Mouse (Mus musculus) hindbrain, embryonic 14.5 days (tissue): Measurements from ENCODE around the gene Alms1. TPM values are rescaled to one million over a fixed set of nuclear protein-coding genes. Genes with fewer than 3 reads are reported as not detected.
"Not testable (repeated sequence)": the region's sequence is repeated elsewhere in the genome, so short reads cannot be mapped to it uniquely, and the experiment has no call there.

Experiments used
- ATAC-seq: fragments of 200-750 bp; cut with Nextera tagmentation; 2 replicates; pipeline ENCODE4 v1.8.0; 2017; ENCODE audit warnings: moderate number of reproducible peaks, mild to moderate bottlenecking, moderate TSS enrichment, moderate library complexity; ENCODE audit not compliant: low FRiP score
- DNase-seq: peaks from one replicate; pipeline ENCODE4 v3.0.0-alpha.2; 2015; ENCODE audit warnings: low spot score
- H3K27ac ChIP-seq: fragments of 300-500 bp; sonication (generic); 2 replicates; pipeline ENCODE4 v1.5.1; 2014; ENCODE audit warnings: mild to moderate bottlenecking, moderate library complexity
- H3K27me3 ChIP-seq: fragments of 300-500 bp; sonication (generic); 2 replicates; pipeline ENCODE4 v1.6.1; 2014; ENCODE audit warnings: mild to moderate bottlenecking, low read length, mixed read lengths; ENCODE audit not compliant: control insufficient read depth, insufficient read depth
- H3K36me3 ChIP-seq: fragments of 300-500 bp; sonication (generic); replicated peaks from 2 replicates; pipeline ENCODE4 v1.6.1; 2014; ENCODE audit not compliant: control insufficient read depth, insufficient read depth
- H3K4me1 ChIP-seq: fragments of 300-500 bp; sonication (generic); replicated peaks from 2 replicates; pipeline ENCODE4 v1.6.1; 2014; ENCODE audit warnings: antibody characterized with exemption, low read length, mixed read lengths; ENCODE audit not compliant: control insufficient read depth, insufficient read depth
- H3K4me2 ChIP-seq: fragments of 300-500 bp; sonication (generic); replicated peaks from 2 replicates; pipeline ENCODE4 v1.6.1; 2014; ENCODE audit warnings: mild to moderate bottlenecking, moderate library complexity
- H3K4me3 ChIP-seq: fragments of 300-500 bp; sonication (generic); replicated peaks from 2 replicates; pipeline ENCODE4 v1.5.1; 2014; ENCODE audit warnings: mild to moderate bottlenecking, low read length
- H3K9ac ChIP-seq: fragments of 300-500 bp; sonication (generic); 2 replicates; pipeline ENCODE4 v1.6.1; 2014
- H3K9me3 ChIP-seq: fragments of 300-500 bp; sonication (generic); 2 replicates; pipeline ENCODE4 v1.6.1; 2016; ENCODE audit warnings: low read length; ENCODE audit not compliant: control insufficient read depth
- WGBS: fragments of 180-500 bp; shearing (Covaris S2); extraction: QIAGEN DNeasy Blood & Tissue Kit; methylation state at CpG from one replicate; pipeline ENCODE4 v1.1.7; 2014; 5-methylcytosine and 5-hydroxymethylcytosine counted together
- microRNA-seq: library from miRNA; unstranded; fragments of <30 nt; microRNA quantifications from one replicate; pipeline ENCODE4, GENCODE M21; 2016
- polyA plus RNA-seq: library from polyadenylated mRNA; unstranded; fragments of >200 nt; fragmentation: Nextera tagmentation; extraction: Ambion mirVana; gene quantifications from 2 replicates; pipeline ENCODE4 v1.2.1, GENCODE M21; 2014

The Alms1 gene
- polyA plus RNA-seq, 1 experiment from 2014 or later, result 5.6 TPM

GRCm38 (mm10) chr6:85701943-85702342 lies 114.6 kb downstream of the Alms1 start:
- H3K4me1 ChIP-seq, DNase-seq, H3K36me3 ChIP-seq, H3K4me3 ChIP-seq, H3K4me2 ChIP-seq, H3K27ac ChIP-seq, ATAC-seq, H3K9ac ChIP-seq, H3K9me3 ChIP-seq, H3K27me3 ChIP-seq: not testable (repeated sequence)
- WGBS, result 87% methylated on average over 2 of the region's 4 CpGs

GRCm38 (mm10) chr6:85709206-85709605 lies 121.9 kb downstream of the Alms1 start:
- not testable (repeated sequence) for H3K27ac ChIP-seq, H3K9me3 ChIP-seq, H3K4me1 ChIP-seq, DNase-seq, ATAC-seq, H3K36me3 ChIP-seq, H3K9ac ChIP-seq, H3K4me2 ChIP-seq, H3K4me3 ChIP-seq, H3K27me3 ChIP-seq
- 97% methylated on average over 5 of the region's 5 CpGs for WGBS

DNA sequence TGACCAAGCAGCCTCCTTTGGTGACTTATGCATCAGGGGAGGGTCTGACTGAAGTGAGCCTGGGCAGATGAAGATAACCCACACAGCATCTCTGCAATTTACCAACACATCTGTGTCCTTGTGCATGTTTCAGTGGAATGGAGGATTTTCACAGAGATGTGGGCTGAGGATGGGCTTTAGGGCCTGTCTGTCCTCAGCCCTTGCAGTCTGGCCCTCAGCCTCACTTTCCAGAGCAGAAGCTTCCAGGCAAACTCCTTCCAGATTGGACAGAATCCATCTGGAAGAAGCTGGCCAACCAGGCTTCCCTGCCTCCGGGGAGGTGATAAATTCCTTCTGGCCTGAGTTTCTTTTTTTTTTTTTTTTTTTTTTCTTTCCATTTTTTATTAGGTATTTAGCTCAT lies 122.3 kb downstream of the Alms1 start:
- 86% methylated on average over 1 of the region's 1 CpGs for WGBS
- not testable (repeated sequence) for H3K4me3 ChIP-seq, H3K4me1 ChIP-seq, DNase-seq, H3K27me3 ChIP-seq, H3K4me2 ChIP-seq, ATAC-seq, H3K9ac ChIP-seq, H3K36me3 ChIP-seq, H3K9me3 ChIP-seq, H3K27ac ChIP-seq

DNA sequence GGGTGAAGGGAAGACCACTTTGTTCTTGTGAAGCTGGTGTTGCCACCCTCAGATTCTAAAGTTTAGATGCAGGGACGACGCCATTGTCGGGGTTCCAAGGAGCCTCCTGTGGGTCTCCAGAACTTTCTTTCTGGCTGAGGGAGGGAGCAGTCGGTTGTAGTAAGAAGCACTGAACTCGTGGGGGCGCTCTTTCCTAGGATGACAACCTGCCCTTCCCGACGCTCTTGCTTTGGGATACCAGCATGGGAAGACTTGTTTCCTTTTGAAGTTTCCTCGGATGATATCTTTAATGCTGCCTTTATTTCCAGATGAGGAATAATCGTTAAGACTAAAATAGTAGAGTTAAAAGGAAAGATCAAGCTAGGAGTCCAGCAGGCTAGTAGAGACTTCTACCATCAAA lies 125.8 kb downstream of the Alms1 start, which contains the start of gene Nat8f7:
Gene Nat8f7 (minus strand): TSS at position 101 of the 400 bp plus-strand sequence.
- WGBS, result 80% methylated on average over 9 of the region's 10 CpGs
- not testable (repeated sequence) for H3K9me3 ChIP-seq

More for the DNA sequence above, 125.8 kb downstream of the Alms1 start, which contains the start of gene Nat8f7:
- not testable (repeated sequence) for H3K4me1 ChIP-seq, H3K36me3 ChIP-seq, H3K9ac ChIP-seq, H3K4me2 ChIP-seq, H3K27ac ChIP-seq, H3K27me3 ChIP-seq, H3K4me3 ChIP-seq, DNase-seq, ATAC-seq

Small RNA genes within 50 kb of the gene (microRNA-seq; reads per million reads assigned to microRNA genes)
- not detected for gene Gm27317

Other genes with a start within 250 kb of the Alms1 start
- gene Rab11fip5, start 212.9 kb upstream of the Alms1 start, polyA plus RNA-seq, result 21.3 and 24.6 TPM in 2 replicates
- not detected in 2 replicates for gene Noto, start 163.6 kb upstream of the Alms1 start, polyA plus RNA-seq
- gene Smyd5, start 155.5 kb upstream of the Alms1 start, polyA plus RNA-seq, result 58.8 and 62.9 TPM in 2 replicates
- 566 and 602 TPM in 2 replicates for gene Cct7, start 136.0 kb upstream of the Alms1 start, polyA plus RNA-seq
- 18.0 and 21.5 TPM in 2 replicates for gene Pradc1, start 135.6 kb upstream of the Alms1 start, polyA plus RNA-seq
- 10.3 and 12.7 TPM in 2 replicates for gene Fbxo41, start 84.5 kb upstream of the Alms1 start, polyA plus RNA-seq
- gene Egr4, start 73.9 kb upstream of the Alms1 start, polyA plus RNA-seq, result 0.08 and 0.18 TPM in 2 replicates
- 0.11 TPM in 1 of 2 replicates, not detected in the other for gene Nat8f7, start 125.7 kb downstream of the Alms1 start, polyA plus RNA-seq
- gene Nat8f3, start 178.2 kb downstream of the Alms1 start, polyA plus RNA-seq, result 0.24 and 0.47 TPM in 2 replicates
- gene Nat8f6, start 233.4 kb downstream of the Alms1 start, polyA plus RNA-seq, result not detected in 2 replicates
- gene Nat8f5, start 233.4 kb downstream of the Alms1 start, polyA plus RNA-seq, result not detected in 2 replicates
- 0.47 TPM in 1 of 2 replicates, not detected in the other for gene Nat8, start 244.6 kb downstream of the Alms1 start, polyA plus RNA-seq